Mouse (Mus musculus) E14TG2a.4 (cell line): ENCODE data around the gene Psmf1.

Experiments
- CTCF ChIP-seq: conservative IDR thresholded peaks from 2 replicates; pipeline ENCODE4 v1.5.1; 2014; ENCODE audit warnings: low read length
- NANOG ChIP-seq: IDR thresholded peaks from 2 replicates; pipeline ENCODE4 v1.6.1; 2014; ENCODE audit warnings: borderline replicate concordance, low read length, mixed read lengths
- POU5F1 ChIP-seq: IDR thresholded peaks from 2 replicates; pipeline ENCODE4 v1.6.1; 2014; ENCODE audit warnings: low read length, borderline replicate concordance

- TF ChIP-seq CTCF (no peak), POU5F1 (no peak), NANOG (no peak)
These were observed 61.6 kb downstream of the Psmf1 start for GRCm38 (mm10) chr2:151682357-151682756.
